Comparison of ENCODE assay signal across 8 mouse cellular contexts in genomic region chr4:134703835-134704546, GRCm38 (mm10). TPM values are rescaled to one million over a fixed set of nuclear protein-coding genes. Genes with fewer than 3 reads are reported as not detected.
DNase-seq lines count a peak whose midpoint lies in the region; ATAC-seq lines count a peak whose summit lies in the region.

Gene Man1c1 (minus strand): TSS chr4:134704290.

- H3K9ac ChIP-seq in heart, embryonic 13.5 days = peak within 1 kb of the TSS; percentile 92
- peak within 1 kb of the TSS; percentile 67 for H3K9ac ChIP-seq in liver, embryonic 12.5 days
- H3K9ac ChIP-seq in stomach, embryonic 15.5 days = peak within 1 kb of the TSS; percentile 39

- DNase-seq in CD4-positive, CD25-positive, alpha-beta regulatory T cell, adult 2 months (ENCODE audit: low read depth, low spot score) = peak; percentile 98
- peak; percentile 13 for DNase-seq in fat pad, adult 2 months (ENCODE audit: extremely low read depth, low read depth, low spot score)
- DNase-seq in kidney, postnatal 10 days = peak; percentile 99
- DNase-seq in natural killer cell, adult 2 months (ENCODE audit: low spot score in 2 of 2) = peak; percentile 94 to 97

- peak within 1 kb of the TSS; percentile 70 for H3K4me3 ChIP-seq in brown adipose tissue, adult 24 weeks (ENCODE audit: insufficient read depth, low read depth, low read length)
- H3K4me3 ChIP-seq in heart, embryonic 13.5 days = peak within 1 kb of the TSS; percentile 73
- peak within 1 kb of the TSS; percentile 64 for H3K4me3 ChIP-seq in liver, embryonic 12.5 days
- peak within 1 kb of the TSS; percentile 65 for H3K4me3 ChIP-seq in stomach, embryonic 15.5 days (replicated peaks)

- H3K27ac ChIP-seq in brown adipose tissue, adult 24 weeks (replicated peaks; ENCODE audit: low read depth, low read length) = peak within 1 kb of the TSS; percentile 86
- peak within 1 kb of the TSS; percentile 54 for H3K27ac ChIP-seq in heart, embryonic 13.5 days (replicated peaks)
- no peak within 1 kb of the TSS for H3K27ac ChIP-seq in liver, embryonic 12.5 days
- H3K27ac ChIP-seq in stomach, embryonic 15.5 days = peak within 1 kb of the TSS; percentile 31; the same call in 1 of the 2 replicates

- WGBS in heart, embryonic 13.5 days = under 1% methylated on average over 58 of the region's 81 CpGs
- WGBS in liver, embryonic 12.5 days (ENCODE audit: insufficient replicate concordance) = under 1% methylated on average over 56 of the region's 81 CpGs
- under 1% methylated on average over 81 of the region's 81 CpGs for WGBS in stomach, embryonic 15.5 days

- no peaks in the 10 kb centered on the region for H3K9me3 ChIP-seq in heart, embryonic 13.5 days
- H3K9me3 ChIP-seq in liver, embryonic 12.5 days (replicated peaks) = no peaks in the 10 kb centered on the region
- no peaks in the 10 kb centered on the region for H3K9me3 ChIP-seq in stomach, embryonic 15.5 days

- peaks cover 2% of the 10 kb centered on the region; the same call in 1 of the 2 replicates for H3K36me3 ChIP-seq in heart, embryonic 13.5 days
- no peaks in the 10 kb centered on the region for H3K36me3 ChIP-seq in liver, embryonic 12.5 days
- no peaks in the 10 kb centered on the region for H3K36me3 ChIP-seq in stomach, embryonic 15.5 days

- H3K4me1 ChIP-seq in brown adipose tissue, adult 24 weeks (ENCODE audit: control insufficient read depth, insufficient read depth, insufficient read length, low read length) = peaks cover 3% of the 10 kb centered on the region; the same call in 1 of the 2 replicates
- H3K4me1 ChIP-seq in heart, embryonic 13.5 days = peaks cover 35% of the 10 kb centered on the region
- H3K4me1 ChIP-seq in liver, embryonic 12.5 days = peaks cover 31% of the 10 kb centered on the region
- H3K4me1 ChIP-seq in stomach, embryonic 15.5 days = peaks cover 20% of the 10 kb centered on the region; the same call in 1 of the 2 replicates

- peak; percentile 93 for ATAC-seq in heart, embryonic 13.5 days (ENCODE audit: extremely low read depth, insufficient number of reproducible peaks, low FRiP score, low TSS enrichment)
- ATAC-seq in liver, embryonic 12.5 days = peak; percentile 93
- ATAC-seq in stomach, embryonic 15.5 days (ENCODE audit: insufficient read depth, low FRiP score, low read depth) = peak; percentile 95

- H3K4me2 ChIP-seq in heart, embryonic 13.5 days = peak within 1 kb of the TSS; percentile 92
- H3K4me2 ChIP-seq in liver, embryonic 12.5 days = peak within 1 kb of the TSS; percentile 96
- peak within 1 kb of the TSS; percentile 100 for H3K4me2 ChIP-seq in stomach, embryonic 15.5 days

- peaks cover 12% of the 10 kb centered on the region; the same call in 1 of the 2 replicates for H3K27me3 ChIP-seq in heart, embryonic 13.5 days (replicated peaks)
- H3K27me3 ChIP-seq in liver, embryonic 12.5 days (replicated peaks) = peaks cover 86% of the 10 kb centered on the region
- peaks cover 37% of the 10 kb centered on the region for H3K27me3 ChIP-seq in stomach, embryonic 15.5 days (replicated peaks)

RNA-seq across cellular contexts. Expression of gene Man1c1, which starts in this region (rescaled TPM):
- 2.5 and 2.6 TPM in 2 replicates for polyA plus RNA-seq in brown adipose tissue, adult 24 weeks (2012; ENCODE audit: insufficient read depth, insufficient read length, missing spikeins)
- 5.3 and 6.3 TPM in 2 replicates for polyA plus RNA-seq in heart, embryonic 13.5 days (2015; fragmentation: Nextera tagmentation; extraction: Ambion mirVana)
- polyA plus RNA-seq in liver, embryonic 12.5 days (2016; fragmentation: Nextera tagmentation; extraction: Ambion mirVana) = 3.2 and 3.5 TPM in 2 replicates
- polyA plus RNA-seq in stomach, embryonic 15.5 days (2015; fragmentation: Nextera tagmentation; extraction: Ambion mirVana) = 2.5 and 3.1 TPM in 2 replicates

Comparison
In these comparisons a context has a peak if more than half of its experiments do, and no peak if none do; other contexts are left out.
1. DNase-seq: peak in every context shown above with its lines; median percentile 99 in kidney, postnatal 10 days; 98 in CD4-positive, CD25-positive, alpha-beta regulatory T cell, adult 2 months; 96 in natural killer cell, adult 2 months; 13 in fat pad, adult 2 months.
2. H3K9ac ChIP-seq: peak in every context shown above with its lines; median percentile 92 in heart, embryonic 13.5 days; 67 in liver, embryonic 12.5 days; 39 in stomach, embryonic 15.5 days.